Mouse (Mus musculus) lung, postnatal 0 days (tissue): ENCODE data around the gene Pbx3. TPM values are rescaled to one million over a fixed set of nuclear protein-coding genes. Genes with fewer than 3 reads are reported as not detected.

ENCODE experiments used
- ATAC-seq: fragments of 200-750 bp; cut with Nextera tagmentation; 2 replicates; pipeline ENCODE4 v1.8.0; 2017; ENCODE audit warnings: moderate library complexity
- DNase-seq: peaks from one replicate; pipeline ENCODE4 v3.0.0-alpha.2; 2016; ENCODE audit warnings: low spot score
- H3K27ac ChIP-seq: fragments of 300-500 bp; sonication (generic); 2 replicates; pipeline ENCODE4 v1.5.1; 2014; ENCODE audit warnings: antibody characterized with exemption, mild to moderate bottlenecking, low read length, mixed read lengths
- H3K27me3 ChIP-seq: fragments of 300-500 bp; sonication (generic); replicated peaks from 2 replicates; pipeline ENCODE4 v1.6.1; 2014; ENCODE audit warnings: low read length, mixed read lengths; ENCODE audit not compliant: insufficient read depth
- H3K36me3 ChIP-seq: fragments of 300-500 bp; sonication (generic); 2 replicates; pipeline ENCODE4 v1.6.1; 2014; ENCODE audit warnings: low read length, mixed read lengths; ENCODE audit not compliant: insufficient read depth
- H3K4me1 ChIP-seq: fragments of 300-500 bp; sonication (generic); 2 replicates; pipeline ENCODE4 v1.6.1; 2014; ENCODE audit warnings: antibody characterized with exemption, low read depth, low read length, mixed read lengths; ENCODE audit not compliant: insufficient read depth
- H3K4me2 ChIP-seq: fragments of 300-500 bp; sonication (generic); replicated peaks from 2 replicates; pipeline ENCODE4 v1.6.1; 2014; ENCODE audit warnings: low read depth, mild to moderate bottlenecking, low read length, moderate library complexity, mixed read lengths
- H3K4me3 ChIP-seq: fragments of 300-500 bp; sonication (generic); 2 replicates; pipeline ENCODE4 v1.5.1; 2014; ENCODE audit warnings: low read depth, low read length
- H3K9ac ChIP-seq: fragments of 300-500 bp; sonication (generic); replicated peaks from 2 replicates; pipeline ENCODE4 v1.6.1; 2014; ENCODE audit warnings: low read depth, mild to moderate bottlenecking
- H3K9me3 ChIP-seq: fragments of 300-500 bp; sonication (generic); 2 replicates; pipeline ENCODE4 v1.6.1; 2016; ENCODE audit warnings: low read length, mixed read lengths
- CTCF ChIP-seq: IDR thresholded peaks from 2 replicates; pipeline ENCODE4 v1.5.1; 2016; ENCODE audit warnings: antibody characterized with exemption, mild to moderate bottlenecking
- EP300 ChIP-seq: IDR thresholded peaks from 2 replicates; pipeline ENCODE4 v1.6.1; 2016; ENCODE audit warnings: antibody characterized with exemption, mild to moderate bottlenecking, control low read depth
- WGBS: fragments of 180-500 bp; shearing (Covaris S2); extraction: QIAGEN DNeasy Blood & Tissue Kit; methylation state at CpG from one replicate; pipeline ENCODE4 v1.1.7; 2014; 5-methylcytosine and 5-hydroxymethylcytosine counted together
- polyA plus RNA-seq: library from polyadenylated mRNA; unstranded; fragments of >200 nt; fragmentation: Nextera tagmentation; extraction: Ambion mirVana; gene quantifications from 2 replicates; pipeline ENCODE4 v1.2.1, GENCODE M21; 2015

Gene Pbx3
- 16.2 and 16.3 TPM in 2 replicates for polyA plus RNA-seq

GRCm38 (mm10) chr2:34372305-34373301 is at the start of gene Pbx3:
Pbx3 (minus strand) TSS chr2:34373142.
- Histone ChIP-seq H3K27me3 (no peaks in the 10 kb centered on the region), H3K4me1 (no peaks in the 10 kb centered on the region), H3K27ac (peak within 1 kb of the TSS; percentile 98), H3K9ac (peak within 1 kb of the TSS; percentile 81), H3K4me2 (peak within 1 kb of the TSS; percentile 98), H3K9me3 (no peaks in the 10 kb centered on the region), H3K4me3 (peak within 1 kb of the TSS; percentile 94), H3K36me3 (no peaks in the 10 kb centered on the region)
- ATAC-seq (peak; percentile 93), DNase-seq (peak; percentile 96)
- under 1% methylated on average over 46 of the region's 102 CpGs for WGBS
- TF ChIP-seq EP300 (no peak), CTCF (no peak)

- Histone ChIP-seq H3K9me3 (no peaks in the 10 kb centered on the region), H3K27ac (no peak overlapping the region), H3K27me3 (no peaks in the 10 kb centered on the region), H3K36me3 (no peaks in the 10 kb centered on the region), H3K4me1 (no peaks in the 10 kb centered on the region), H3K4me2 (no peak overlapping the region), H3K9ac (no peak overlapping the region), H3K4me3 (no peak overlapping the region)
- no peak for ATAC-seq
- no peak for DNase-seq
- WGBS: 48% methylated on average over 1 of the region's 1 CpGs
- TF ChIP-seq EP300: no peak
- no peak for TF ChIP-seq CTCF
Measured at GRCm38 (mm10) chr2:34420256-34420655, 47.3 kb upstream of the Pbx3 start.

DNA sequence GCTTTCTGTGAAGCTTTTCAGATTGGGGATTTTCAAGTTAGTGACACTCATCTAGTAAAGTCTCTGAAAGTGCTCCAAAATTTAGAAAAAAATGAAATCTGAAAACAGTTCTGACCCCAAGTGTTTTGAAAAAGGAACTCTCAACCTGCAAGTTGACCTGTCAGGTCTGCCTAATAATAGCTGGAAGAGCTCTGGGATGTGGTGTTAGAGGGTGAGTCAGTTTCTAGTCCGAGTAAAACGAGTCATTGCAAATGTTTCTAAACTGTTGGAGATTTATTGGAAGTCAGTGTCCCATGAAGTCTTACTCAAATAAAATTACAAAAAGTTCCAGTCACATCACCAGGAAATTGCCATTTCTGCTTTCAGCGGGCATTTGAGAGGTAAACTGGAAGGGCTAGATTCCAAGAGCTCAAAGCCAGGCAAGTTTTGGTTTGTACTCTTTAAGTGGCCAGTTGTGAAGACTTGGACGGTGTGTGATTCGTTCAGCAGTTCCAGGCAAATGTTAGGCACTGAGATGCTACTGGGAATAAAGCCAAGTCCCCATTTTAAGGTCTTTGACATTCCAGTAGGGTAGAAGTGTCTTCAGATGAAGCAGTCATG is 36.9 kb upstream of the Pbx3 start:
- H3K4me1 ChIP-seq: no peaks in the 10 kb centered on the region; the same call in 1 of the 2 replicates
- H3K27ac ChIP-seq: 0 out of 2 replicates have a peak overlapping the region, but pooled peaks have one; percentile 2
- H3K9me3 ChIP-seq: no peaks in the 10 kb centered on the region
- no peak overlapping the region for H3K4me2 ChIP-seq
- ATAC-seq (no peak), DNase-seq (peak; percentile 12)
- no peak overlapping the region for H3K9ac ChIP-seq
- 33% methylated on average over 5 of the region's 5 CpGs for whole genome bisulfite sequencing
- no peaks in the 10 kb centered on the region for H3K27me3 ChIP-seq
- TF ChIP-seq CTCF (no peak), EP300 (no peak)
- no peak overlapping the region for H3K4me3 ChIP-seq
- no peaks in the 10 kb centered on the region for H3K36me3 ChIP-seq

- Histone ChIP-seq H3K4me3 (no peak overlapping the region), H3K4me2 (no peak overlapping the region), H3K27ac (no peak overlapping the region), H3K36me3 (no peaks in the 10 kb centered on the region), H3K9me3 (no peaks in the 10 kb centered on the region), H3K9ac (no peak overlapping the region), H3K27me3 (no peaks in the 10 kb centered on the region), H3K4me1 (no peaks in the 10 kb centered on the region; the same call in 1 of the 2 replicates)
- ATAC-seq (no peak), DNase-seq (no peak)
- 91% methylated on average over 10 of the region's 10 CpGs for WGBS
- no peak for TF ChIP-seq EP300
- TF ChIP-seq CTCF: no peak
Measured at GRCm38 (mm10) chr2:34408341-34408740, 35.4 kb upstream of the Pbx3 start.

DNA sequence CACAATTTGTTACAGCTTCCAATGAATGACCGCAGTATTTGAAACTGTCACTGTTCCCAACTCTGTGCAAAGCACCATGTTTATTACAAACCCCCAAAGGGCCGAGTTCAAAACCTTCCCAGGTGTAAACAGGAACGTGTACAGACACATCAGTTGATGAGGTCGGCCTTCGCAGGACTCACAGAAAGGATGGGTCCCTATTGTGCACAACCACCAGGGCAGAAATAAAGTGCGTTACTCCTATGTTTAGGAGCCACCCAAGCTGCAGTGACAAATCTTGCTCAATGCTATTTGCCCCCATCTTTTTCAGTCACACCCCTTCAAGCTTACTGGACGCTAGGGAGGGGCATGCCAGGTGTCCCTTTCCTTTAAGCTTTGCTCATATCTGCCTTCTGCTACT is 34.7 kb upstream of the Pbx3 start:
- TF ChIP-seq EP300 (no peak), CTCF (no peak)
- no peak overlapping the region for H3K27ac ChIP-seq
- ATAC-seq (no peak), DNase-seq (no peak)
- no peaks in the 10 kb centered on the region; the same call in 1 of the 2 replicates for H3K4me1 ChIP-seq
- peak overlapping the region; percentile 87 for H3K4me3 ChIP-seq
- H3K4me2 ChIP-seq: peak overlapping the region; percentile 80
- no peaks in the 10 kb centered on the region for H3K27me3 ChIP-seq
- H3K36me3 ChIP-seq: no peaks in the 10 kb centered on the region
- H3K9ac ChIP-seq: peak overlapping the region; percentile 85; the same call in 1 of the 2 replicates
- 38% methylated on average over 7 of the region's 7 CpGs for WGBS
- H3K9me3 ChIP-seq: no peaks in the 10 kb centered on the region
